Mouse (Mus musculus) embryo, embryonic 9.5 days (tissue): ENCODE results near the gene Cxcr5.

Source experiments
- DNase-seq: peaks from one replicate; pipeline ENCODE4 v3.0.0-alpha.2; 2017; ENCODE audit errors: extremely low spot score

Cxcr5 gene

GRCm38 (mm10) chr9:44494863-44495809, 66.5 kb downstream of the Cxcr5 start:
- DNase-seq: no peak

GRCm38 (mm10) chr9:44494261-44494862, 67.3 kb downstream of the Cxcr5 start:
- peak; percentile 39 for DNase-seq

GRCm38 (mm10) chr9:44492631-44493461, 68.8 kb downstream of the Cxcr5 start:
- no peak for DNase-seq

GRCm38 (mm10) chr9:44491351-44491750, 70.3 kb downstream of the Cxcr5 start:
- no peak for DNase-seq

- peak; percentile 57 for DNase-seq
Observed at GRCm38 (mm10) chr9:44490086-44490967, 71.3 kb downstream of the Cxcr5 start.

GRCm38 (mm10) chr9:44489651-44490085, 72.0 kb downstream of the Cxcr5 start:
- peak; percentile 54 for DNase-seq

GRCm38 (mm10) chr9:44488855-44489381, 72.8 kb downstream of the Cxcr5 start:
- DNase-seq: peak; percentile 40

- DNase-seq: no peak
Observed at GRCm38 (mm10) chr9:44488416-44488815, 73.3 kb downstream of the Cxcr5 start.

GRCm38 (mm10) chr9:44487441-44487840, 74.2 kb downstream of the Cxcr5 start:
- DNase-seq: peak; percentile 10

GRCm38 (mm10) chr9:44486741-44487421, 74.8 kb downstream of the Cxcr5 start:
- no peak for DNase-seq

- DNase-seq: peak; percentile 65
Observed at GRCm38 (mm10) chr9:44486335-44486734, 75.3 kb downstream of the Cxcr5 start.

- peak; percentile 15 for DNase-seq
Observed at GRCm38 (mm10) chr9:44485516-44486161, 76.0 kb downstream of the Cxcr5 start.

GRCm38 (mm10) chr9:44485105-44485515, 76.6 kb downstream of the Cxcr5 start:
- no peak for DNase-seq

- DNase-seq: no peak
Observed at GRCm38 (mm10) chr9:44484311-44485104, 77.2 kb downstream of the Cxcr5 start.

GRCm38 (mm10) chr9:44483510-44484044, 78.1 kb downstream of the Cxcr5 start:
- DNase-seq: no peak

- no peak for DNase-seq
Observed at GRCm38 (mm10) chr9:44483041-44483509, 78.6 kb downstream of the Cxcr5 start.

- DNase-seq: peak; percentile 97
Observed at GRCm38 (mm10) chr9:44482552-44482951, 79.1 kb downstream of the Cxcr5 start, which contains the start of gene Bcl9l. Gene Bcl9l, plus strand, starts transcription at chr9:44482825.

- no peak for DNase-seq
Observed at GRCm38 (mm10) chr9:44482112-44482511, 79.6 kb downstream of the Cxcr5 start.
